Mouse (Mus musculus) frontal cortex, postnatal 10 days (tissue): ENCODE measurements around the gene Retreg3.

Experiments used
- DNase-seq, 2 experiments: peaks; one replicate each; pipeline ENCODE4 v3.0.0; 2022; ENCODE audit warnings: low spot score in 2 of 2, mixed read lengths in 1 of 2

The Retreg3 gene

GRCm38 (mm10) chr11:101119131-101119760 lies 447 bp downstream of the Retreg3 start:
- DNase-seq: no peak

DNA sequence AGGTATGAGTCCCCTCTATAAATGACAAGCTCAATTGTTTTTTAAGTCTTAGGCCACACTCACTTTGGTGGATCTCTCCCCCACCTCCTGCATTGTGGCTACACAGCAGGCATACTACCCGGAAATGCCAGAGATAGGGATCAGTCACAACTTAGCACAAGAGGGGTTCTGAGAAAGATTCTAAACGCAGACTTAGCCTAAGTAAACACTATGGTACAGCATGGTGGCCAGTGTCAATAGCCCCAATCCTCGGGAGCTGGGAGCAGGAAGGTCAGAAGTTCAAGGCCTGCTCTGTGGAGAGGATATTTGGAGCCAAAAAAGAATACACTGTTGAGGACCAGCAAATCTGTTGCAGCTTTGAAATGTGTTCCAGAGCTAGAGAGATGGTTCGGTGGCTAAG lies 1.6 kb downstream of the Retreg3 start:
- DNase-seq: no peak

DNA sequence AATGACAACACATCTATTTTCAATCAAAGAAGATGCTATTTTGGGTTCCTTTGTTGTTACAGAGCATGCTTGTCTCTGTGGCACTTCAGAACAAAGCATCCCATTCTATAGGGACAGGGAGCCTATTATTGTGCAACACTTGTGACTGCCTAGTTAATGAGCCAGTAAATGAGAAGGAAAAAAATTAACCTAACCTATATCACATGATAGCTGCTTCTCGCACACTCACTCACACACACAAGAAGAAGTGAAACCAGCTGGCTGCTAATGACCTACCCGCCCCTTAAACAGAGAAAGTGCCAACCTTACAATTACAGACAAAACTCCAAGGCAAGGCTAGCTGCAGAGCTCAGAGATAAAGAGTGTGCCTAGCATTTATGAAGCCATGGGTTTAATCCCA lies 4.1 kb downstream of the Retreg3 start:
- DNase-seq: no peak

DNA sequence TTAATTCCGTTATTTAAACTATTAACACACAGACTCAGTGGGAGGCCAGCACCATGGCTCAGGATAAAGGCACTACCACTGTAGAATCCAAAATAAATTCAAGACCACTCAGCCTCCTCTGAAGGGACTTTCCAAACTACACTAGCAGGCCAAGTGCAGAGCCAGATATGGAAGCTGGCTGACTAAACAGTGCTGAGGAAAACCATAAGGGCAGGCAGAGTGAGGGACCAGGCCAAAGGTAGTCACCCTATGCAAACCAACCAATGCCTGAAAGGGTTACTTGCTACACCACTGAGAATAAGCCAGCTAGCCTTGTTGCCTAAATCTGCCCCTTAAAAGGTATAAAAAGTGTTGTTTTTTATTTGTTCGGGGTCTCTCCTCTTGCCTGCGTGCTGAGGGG lies 7.5 kb downstream of the Retreg3 start:
- DNase-seq: no peak

GRCm38 (mm10) chr11:101111178-101111577 lies 8.5 kb downstream of the Retreg3 start:
- DNase-seq: no peak

DNA sequence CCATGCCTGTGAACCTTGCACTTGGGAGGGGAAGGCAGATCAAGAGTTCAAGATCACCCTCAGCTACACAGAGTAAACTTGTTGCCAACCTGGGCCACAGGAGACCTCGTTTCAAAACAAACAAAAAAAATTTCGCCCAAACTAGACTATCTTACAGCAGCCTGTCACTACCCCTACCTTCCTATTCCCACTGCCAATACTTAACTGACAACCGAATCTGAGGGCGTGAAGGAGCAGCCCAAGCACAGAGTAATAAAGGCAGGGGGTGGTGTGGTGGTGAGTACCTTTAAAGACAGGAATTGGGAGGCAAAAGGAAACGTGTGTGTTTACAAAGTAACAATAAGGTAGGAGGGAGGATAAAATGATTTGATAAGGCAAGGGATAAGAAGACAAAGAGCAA lies 9.0 kb downstream of the Retreg3 start:
- DNase-seq: no peak

- DNase-seq: no peak
These were observed 10.3 kb downstream of the Retreg3 start for GRCm38 (mm10) chr11:101109351-101109750.

- no peak for DNase-seq
These were observed 16.7 kb downstream of the Retreg3 start for GRCm38 (mm10) chr11:101103011-101103410.

DNA sequence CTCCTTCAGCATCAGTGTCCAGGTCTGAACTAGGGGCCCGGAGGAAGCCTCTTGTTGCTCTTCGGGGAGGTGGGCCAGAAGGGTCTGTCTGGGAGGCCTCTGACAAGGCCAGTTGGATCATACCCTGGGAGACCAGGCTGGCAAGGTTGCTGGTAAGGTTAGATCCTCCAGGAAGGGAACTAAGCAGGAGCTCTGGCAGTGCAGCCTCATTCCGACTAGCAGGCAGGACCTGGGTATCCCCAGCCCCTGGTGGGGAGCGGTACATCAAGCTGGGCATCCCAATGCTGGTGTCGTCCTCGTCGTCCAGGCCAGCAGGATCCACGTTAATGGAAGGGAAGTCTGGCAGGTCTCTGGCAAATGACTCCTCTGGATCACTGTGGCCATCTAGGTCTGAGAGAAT lies 21.5 kb downstream of the Retreg3 start:
- no peak for DNase-seq

GRCm38 (mm10) chr11:101095314-101096024 lies 24.2 kb downstream of the Retreg3 start, which contains the start of gene Psmc3ip:
TSS of gene Psmc3ip (minus strand) at chr11:101095436.
- peak; percentile 92 to 93 for DNase-seq

DNA sequence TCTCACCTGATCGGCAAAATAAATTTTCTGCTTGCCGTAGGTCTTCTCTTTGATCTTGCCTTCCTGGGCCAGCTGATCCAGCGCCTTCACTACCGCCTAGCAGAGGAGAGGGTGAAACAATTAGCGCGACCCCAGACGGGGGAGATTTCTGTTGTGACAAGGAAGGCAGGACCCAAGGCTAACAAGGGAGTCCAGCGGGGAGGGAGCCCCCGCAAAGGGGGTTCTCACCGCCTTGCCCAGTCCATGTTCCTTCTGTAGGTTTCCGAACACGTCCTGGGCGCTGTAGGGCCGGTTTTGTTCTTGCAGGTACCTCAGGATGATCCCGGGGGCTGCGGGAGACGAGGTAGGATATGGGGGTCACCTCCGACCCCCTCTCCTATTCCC lies 24.8 kb downstream of the Retreg3 start:
- DNase-seq: no peak

DNA sequence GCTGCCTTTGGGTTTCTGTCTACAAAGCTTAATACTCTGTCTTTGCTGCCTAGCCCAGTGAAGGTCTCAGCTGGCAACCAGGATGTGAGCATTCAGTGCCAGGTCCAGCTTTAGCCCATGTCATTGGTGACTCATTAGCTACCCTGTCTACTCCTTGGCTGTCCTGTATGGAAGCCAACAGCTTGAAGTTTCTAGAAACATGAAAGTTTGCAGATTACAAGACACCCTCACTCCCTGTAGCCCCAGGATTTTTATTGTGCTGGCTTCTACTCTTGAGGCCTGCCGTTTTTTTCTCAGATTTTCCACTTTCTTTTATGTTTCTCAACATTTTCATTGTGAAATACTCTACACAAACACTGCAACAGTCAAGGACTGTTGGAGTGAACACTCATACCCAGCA lies 29.8 kb downstream of the Retreg3 start:
- no peak for DNase-seq

GRCm38 (mm10) chr11:101087682-101088055 lies 32.0 kb downstream of the Retreg3 start:
- DNase-seq: no peak

- peak; percentile 86 to 90 for DNase-seq
These were observed 32.7 kb downstream of the Retreg3 start, which contains the start of gene Mlx for GRCm38 (mm10) chr11:101086756-101087681. TSS of gene Mlx (plus strand) at chr11:101087277.

- peak in 1 of 2 experiments; percentile 8 for DNase-seq
These were observed 33.4 kb downstream of the Retreg3 start for GRCm38 (mm10) chr11:101086323-101086674.

- DNase-seq: peak in 1 of 2 experiments; percentile 7
These were observed 33.9 kb downstream of the Retreg3 start for GRCm38 (mm10) chr11:101085617-101086322.

DNA sequence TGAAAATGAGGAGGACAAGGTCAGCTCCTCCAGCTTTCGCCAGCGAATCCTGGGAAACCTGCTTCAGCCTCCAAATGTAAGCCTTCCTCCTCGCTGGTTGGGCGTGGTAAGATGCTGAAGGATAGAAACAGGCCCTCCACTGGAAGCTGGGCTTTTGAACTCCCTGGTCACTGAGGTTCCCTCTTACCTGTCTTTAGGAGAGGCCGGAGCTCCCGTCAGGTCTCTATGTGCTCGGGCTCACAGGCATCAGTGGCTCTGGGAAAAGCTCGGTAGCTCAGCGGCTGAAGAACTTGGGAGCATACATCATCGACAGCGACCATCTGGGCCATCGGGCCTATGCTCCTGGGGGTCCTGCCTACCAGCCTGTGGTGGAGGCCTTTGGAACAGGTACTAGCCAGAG lies 34.9 kb downstream of the Retreg3 start:
- peak in 1 of 2 experiments; percentile 6 for DNase-seq

DNA sequence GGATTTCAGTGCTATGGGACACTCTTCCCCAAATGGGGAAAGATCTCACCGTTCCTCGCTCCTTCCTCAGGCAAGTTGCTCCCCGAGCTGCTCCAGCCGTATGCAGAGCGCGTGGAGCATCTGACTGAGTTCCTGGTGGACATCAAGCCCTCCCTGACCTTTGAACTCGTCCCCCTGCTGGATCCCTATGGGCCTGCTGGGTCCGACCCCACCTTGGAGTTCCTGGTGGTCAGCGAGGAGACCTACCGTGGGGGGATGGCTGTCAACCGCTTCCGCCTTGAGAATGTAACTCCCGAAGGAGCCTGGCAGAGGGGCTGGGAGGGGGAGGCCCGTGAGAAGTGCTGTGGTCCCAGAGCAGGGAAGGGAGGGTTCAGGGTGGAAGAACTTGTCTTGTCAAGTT lies 35.4 kb downstream of the Retreg3 start:
- peak in 1 of 2 experiments; percentile 14 for DNase-seq

DNA sequence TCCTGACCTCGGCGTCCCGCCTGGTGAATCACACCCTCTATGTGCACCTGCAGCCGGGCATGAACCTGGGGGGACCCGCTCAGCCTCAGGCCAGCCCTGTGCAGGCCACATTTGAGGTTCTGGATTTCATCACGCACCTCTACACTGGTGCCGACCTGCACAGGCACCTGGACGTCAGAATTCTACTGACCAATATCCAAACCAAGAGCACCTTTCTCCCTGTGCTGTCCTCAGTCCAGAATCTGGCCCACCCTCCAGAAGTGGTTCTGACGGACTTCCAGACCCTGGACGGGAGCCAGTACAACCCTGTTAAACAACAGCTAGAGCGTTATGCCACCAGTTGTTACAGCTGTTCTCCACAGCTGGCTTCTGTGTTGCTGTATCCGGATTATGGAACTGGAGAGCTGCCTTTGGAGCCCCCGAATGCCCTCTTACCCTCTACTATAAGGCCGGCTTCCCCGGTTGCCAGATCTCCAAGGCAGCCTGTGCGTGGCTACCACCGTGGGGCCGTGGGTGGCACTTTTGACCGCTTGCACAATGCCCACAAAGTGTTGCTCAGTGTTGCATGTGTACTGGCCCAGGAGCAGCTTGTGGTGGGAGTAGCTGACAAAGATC lies 36.5 kb downstream of the Retreg3 start:
- peak in 1 of 2 experiments; percentile 10 for DNase-seq

DNA sequence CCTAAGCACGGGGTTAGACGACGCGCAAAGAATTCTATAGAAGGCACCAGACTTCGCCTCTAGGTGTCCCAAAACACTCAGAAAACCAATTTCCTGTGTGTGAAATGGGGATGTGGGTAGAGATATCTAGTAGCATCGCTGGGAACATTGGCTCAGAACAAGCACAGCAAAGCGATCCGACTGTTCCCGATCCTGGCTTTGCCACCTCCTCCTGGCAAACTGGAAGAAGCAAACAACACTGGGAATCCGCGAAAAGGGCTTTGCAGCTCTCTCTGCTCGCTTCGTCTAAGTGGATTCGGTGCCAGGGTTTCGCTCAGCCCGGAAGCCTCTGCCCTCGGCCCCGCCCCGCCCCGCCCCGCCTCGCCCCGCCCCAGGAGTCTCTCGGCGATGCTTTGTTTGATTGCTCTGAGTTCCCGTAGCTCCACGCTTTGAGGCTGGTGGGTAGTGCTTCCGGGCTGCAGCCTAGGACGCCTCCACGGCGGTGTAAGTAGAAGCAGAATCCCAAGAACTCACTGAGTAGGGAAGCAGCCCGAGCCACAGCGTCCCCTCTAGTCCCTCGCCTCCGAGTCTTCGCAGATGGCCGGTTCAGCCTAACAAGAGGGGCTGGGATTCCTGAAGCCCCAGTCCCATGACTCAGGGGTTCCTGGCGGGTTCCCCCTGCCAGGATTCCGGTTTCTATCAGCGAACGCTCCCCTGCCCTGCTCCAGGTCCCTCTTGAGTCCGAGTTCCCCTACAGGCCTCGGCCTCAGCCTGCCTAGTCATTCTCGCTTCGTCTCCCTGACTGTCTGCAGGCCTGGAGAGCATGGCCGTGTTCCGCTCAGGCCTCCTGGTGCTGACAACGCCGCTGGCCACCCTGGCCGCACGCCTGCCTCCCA lies 37.2 kb downstream of the Retreg3 start, which contains the start of gene Coasy:
Gene Coasy, plus strand, starts transcription at position 358 of the 875 bp plus-strand sequence.
- DNase-seq: peak; percentile 84 to 85
